Mouse (Mus musculus) adrenal gland (tissue): ENCODE data around the gene Diaph3.

Source experiments
- intact Hi-C: fragments of 180-260 bp; cut with DNase I; formaldehyde crosslinking; loops from one replicate; pipeline ENCODE4 v1.15.1; 2025
- long read RNA-seq, 2 experiments: library from polyadenylated mRNA; unstranded; transcript quantifications; one replicate each; pipeline ENCODE4 v2.0.0; 2020; ENCODE audit warnings: borderline replicate concordance in 1 of 2; ENCODE audit not compliant: insufficient replicate concordance in 1 of 2

Gene Diaph3
- long read RNA-seq, experiment 1 = 0 reads
- long read RNA-seq, experiment 2, partial matches to known transcripts = 0 of 1 reads
- long read RNA-seq, experiment 2, other reads (novel, unspliced or antisense) = 1 of 1 reads

DNA sequence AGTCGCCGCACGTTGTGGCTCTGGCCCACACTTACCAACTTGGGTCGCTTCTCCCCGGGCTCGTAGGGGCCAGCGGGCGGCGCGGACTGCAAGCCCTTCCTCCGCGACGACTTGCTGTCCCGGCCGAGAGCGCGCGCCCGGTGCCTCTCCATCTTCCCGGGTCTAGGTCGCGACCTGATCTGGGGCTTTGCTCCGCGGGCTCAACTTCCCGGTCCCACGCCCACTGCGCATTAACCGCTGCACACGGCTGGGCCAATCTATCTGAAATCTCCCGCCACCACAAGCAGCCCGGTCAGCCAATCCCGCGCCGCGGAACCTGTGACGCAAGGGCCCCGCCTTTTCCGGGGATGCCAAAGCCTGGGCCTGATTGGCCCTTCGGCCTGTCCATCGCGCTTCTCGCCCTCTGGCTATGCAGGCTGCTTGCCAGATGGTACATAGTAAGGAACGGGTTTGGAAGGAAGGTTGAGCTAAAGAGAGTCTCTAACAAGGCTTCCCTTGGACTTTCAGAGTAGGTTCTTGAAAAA is at the start of gene Diaph3:
Gene Diaph3, minus strand, starts transcription at position 273 of the 524 bp plus-strand sequence.
- intact Hi-C loops = no loop called here

DNA sequence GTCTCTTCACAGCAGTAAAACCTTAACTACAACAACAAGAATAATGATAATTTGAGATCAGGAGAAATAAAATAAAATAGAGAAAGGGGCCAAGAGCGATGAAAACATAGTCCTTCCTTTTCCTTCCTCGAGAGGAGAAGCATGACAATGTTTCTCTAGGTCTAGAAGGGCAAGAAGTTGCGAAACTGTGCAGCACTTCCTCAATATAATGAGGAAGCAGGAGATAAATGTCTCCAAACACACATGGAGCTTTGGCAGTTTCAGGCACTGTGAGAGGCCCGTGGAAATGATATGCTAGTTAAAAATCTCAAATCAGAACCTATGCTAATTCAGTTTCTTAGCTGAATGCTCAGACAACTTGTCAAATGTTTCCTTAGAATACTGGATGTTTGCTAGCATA is 49.6 kb upstream of the Diaph3 start:
- intact Hi-C loops = no loop called here

DNA sequence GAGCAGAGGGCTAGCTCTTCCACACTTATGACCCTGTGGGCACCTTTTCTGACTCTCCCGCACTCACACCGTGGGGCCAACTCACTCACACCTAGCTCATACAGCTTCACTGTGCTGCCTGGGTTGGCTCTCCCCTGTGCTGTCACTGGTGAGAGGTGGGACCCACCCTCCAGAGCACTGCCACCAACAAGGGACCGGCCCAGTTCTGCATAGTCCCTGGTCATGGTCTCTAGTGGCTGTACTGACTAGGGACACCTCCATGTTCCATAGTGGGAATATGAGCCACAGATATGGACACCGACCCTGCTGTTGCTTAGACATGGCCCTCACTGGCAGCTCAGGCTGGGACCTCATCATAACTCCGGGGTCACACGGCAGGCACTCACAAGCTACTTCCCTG is 30.5 kb upstream of the Diaph3 start:
- intact Hi-C loops = no loop called here

DNA sequence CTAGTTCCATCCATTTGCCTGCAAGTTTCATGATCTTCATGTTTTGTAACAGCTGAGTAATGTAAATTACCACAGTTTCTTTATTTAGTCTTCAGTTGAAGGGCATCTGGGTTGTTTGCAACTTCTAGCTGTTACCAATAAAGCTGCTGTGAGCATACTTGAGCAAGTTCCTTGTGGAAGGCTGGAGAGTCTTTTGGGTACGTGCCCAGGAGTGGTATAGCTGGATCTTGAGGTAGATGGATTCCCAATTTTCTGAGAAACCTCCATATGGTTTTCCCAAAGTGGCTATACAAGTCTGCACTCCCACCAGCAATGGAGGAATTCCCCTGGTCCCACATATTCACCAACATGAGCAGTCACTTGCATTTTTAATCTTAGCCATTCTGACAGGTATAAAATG is 28.1 kb upstream of the Diaph3 start:
- intact Hi-C loops = no loop called here

DNA sequence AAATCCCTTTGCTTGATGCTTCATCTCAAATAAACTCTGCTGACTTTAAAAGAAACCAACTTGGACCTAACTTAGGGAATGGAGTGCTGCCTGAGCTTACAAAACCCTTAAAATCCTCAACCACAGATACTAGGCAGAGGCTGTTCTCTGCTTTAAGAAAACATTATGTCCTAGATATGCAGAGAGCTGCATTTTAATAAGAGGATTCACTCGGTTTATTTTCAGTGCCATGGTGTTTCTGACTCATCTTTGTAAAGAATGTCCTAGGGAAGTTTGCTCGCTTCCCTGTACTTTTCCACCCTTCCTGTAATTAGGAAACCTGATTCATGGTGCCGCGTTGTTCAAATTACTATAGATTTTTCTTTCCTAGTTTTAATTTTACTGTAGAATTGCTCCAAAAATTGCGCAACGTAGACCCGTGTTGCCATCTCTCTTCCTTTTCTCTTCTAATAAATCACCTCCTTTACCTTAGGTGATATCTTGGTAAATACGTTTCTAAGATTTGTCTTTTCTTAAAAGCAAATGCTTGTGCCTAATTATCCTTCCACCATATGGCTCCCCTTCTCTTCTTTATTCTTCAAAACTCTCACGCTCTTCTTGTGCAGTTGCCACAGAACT is 14.7 kb upstream of the Diaph3 start:
- intact Hi-C loops = no loop called here

DNA sequence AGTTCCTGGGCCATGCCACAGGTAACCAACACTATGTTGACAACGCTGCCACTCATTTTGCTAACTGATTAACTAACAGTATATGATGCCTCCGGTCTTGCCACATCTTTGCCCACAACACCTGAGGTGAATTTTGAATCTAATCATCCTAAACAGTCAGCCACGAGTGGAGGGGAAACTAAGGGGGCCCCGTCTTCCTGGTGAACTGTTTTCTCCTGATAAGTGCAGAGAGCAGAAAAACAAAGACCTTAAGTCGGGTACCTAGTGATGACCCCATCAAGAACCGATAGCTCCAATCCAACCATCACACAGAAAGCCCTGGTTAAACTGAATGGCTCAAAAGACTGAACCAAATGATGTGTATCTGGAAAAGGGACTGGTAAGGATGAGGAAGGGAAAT is 8.6 kb upstream of the Diaph3 start:
- intact Hi-C loops = no loop called here

DNA sequence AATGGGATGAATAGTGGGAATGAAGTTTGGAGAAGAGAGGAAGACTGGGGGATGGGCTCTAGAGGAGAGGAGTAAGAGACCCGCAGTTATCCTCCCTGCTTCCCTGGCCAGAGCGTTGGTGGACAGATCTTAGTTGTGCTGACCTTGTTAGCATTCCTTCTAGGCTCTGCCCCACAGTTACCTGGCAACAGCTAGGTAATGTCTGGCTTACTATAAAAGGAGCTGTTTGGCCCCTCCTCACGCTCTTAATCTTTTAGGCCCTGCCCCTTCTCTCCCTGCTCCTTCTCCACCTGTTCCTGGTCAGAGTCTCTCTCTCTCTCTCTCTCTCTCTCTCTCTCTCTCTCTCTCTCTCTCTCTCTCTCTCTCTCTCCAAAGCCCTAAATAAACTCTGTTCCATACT is 5.7 kb upstream of the Diaph3 start:
- intact Hi-C loops = no loop called here

DNA sequence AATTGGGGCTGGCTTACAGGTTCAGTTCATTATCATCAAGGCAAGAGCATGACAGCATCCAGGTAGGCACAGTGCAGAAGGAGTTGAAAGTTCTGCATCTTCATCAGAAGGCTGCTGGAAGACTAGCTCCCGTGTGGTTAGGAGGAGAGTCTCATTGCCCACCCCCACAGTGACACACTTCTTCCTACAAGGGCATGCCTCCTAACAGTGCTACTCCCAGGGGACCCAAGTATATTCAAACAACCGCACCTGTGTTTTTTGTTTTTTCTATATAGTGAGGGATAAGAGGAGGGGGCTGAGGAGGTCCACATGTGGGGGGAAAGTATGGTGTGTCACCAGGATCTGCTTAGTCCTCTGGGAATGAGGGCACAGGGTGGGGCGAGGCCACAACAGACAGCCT is 4.3 kb upstream of the Diaph3 start:
- intact Hi-C loops = no loop called here

DNA sequence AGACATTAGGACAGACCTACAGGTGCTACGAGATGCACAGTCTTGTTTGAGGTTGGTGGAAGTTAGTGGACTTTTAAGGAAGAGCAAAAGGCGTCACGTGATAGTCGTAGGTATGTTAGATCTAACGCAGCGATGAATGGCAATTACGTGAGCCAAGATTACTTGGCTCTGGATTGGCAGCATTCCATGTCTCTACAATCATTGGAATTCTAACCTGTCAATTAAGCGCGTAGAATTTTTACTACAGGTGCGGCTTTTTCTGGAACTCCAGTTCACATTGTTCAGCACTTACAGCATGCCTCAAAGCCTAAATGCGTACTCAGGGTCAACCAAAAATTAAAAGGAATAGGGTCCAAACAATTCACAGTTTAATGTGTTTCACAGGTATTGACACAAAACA is 742 bp upstream of the Diaph3 start:
- intact Hi-C loops = no loop called here

DNA sequence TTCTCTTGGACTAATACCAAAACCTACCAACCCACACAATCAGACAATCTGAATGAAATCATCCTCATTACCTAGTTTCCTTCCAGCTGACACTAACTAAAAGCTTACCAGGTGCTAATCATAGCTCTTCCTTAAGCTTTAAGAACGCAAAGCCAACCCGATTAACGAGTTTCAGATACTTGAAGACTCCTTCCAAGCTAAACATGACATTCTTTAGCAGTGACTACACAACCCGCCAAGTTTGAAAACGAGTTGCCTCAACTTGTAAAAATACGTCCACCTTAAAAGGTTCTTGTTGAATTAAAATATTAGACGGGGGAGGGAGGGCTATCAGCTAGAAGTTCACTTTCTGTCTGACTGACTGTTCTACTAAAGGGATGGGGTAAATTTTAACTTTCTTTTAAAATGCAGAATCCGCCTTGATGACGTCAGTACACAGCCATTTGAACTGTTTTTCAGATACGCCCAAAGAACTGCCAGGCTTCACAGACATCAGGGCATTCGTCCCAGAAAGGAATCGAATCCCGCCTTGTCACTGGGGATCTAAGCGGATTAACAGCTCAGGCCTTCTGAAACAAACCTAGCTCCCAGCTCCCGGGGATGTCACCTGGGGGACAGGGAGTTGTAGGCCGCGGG is 590 bp downstream of the Diaph3 start:
- intact Hi-C loops = no loop called here

DNA sequence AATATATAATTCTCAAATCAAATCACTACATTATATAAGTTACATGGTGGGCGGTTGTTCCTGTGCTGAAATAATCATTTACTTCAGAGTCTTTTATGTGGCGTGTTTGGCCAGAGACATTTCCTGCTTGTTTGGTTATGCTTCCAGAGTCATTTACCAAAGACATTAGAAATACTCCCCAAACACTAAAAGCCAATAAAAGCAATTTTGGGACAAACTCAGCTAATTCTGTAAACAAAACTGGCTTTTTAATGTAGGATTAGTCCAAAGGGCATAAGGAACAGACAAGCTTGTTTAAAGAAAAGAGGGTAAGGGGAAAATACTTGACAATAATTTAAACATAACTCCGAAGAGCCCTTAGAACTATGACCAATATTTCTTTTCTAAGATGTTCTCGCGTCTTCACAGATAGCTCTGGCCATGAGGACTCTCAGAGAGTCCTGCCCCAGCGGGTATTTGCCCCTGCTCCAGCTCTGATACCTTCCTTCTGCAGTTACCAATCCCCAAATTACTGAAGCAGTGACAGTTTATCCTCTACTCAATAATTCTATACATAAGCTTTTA is 14.9 kb downstream of the Diaph3 start:
- intact Hi-C loops = no loop called here

DNA sequence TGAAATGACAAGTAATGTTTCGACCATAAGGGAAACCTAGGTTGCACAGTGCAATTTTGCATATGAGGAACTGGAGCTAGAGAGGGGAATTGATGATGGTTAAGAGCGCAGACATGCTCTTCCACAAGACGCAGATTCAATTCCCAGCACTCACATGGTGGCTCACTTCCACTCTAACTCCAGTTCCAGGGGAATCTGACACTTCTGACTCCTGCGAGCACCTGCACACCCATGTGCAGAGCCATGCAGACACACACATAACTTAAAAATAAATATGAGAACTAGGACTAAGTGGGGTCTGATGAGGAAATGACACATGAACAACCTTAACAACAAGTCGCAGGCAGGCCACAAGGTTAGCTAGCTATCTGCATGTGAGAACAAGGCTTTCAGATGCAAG is 15.5 kb downstream of the Diaph3 start:
- intact Hi-C loops = no loop called here

DNA sequence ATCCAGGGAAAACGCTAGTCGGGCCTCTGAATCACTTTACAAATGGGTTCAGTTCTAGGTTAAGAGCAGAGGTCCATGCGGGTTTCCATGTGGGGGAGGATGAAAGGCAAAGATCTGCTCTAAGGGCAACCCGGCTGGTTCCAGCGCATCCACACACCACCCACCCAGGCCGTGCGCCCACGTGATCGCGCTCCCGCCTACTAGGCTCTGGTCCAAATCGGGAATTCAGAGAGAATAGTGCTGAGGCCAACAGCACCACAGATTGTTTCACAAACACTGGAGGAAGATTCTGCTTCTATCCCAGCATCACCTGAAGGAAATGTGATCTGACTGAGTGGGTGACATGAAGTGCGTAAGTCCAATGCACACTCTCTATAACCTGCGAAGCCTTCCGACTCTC is 17.9 kb downstream of the Diaph3 start:
- intact Hi-C loops = no loop called here

DNA sequence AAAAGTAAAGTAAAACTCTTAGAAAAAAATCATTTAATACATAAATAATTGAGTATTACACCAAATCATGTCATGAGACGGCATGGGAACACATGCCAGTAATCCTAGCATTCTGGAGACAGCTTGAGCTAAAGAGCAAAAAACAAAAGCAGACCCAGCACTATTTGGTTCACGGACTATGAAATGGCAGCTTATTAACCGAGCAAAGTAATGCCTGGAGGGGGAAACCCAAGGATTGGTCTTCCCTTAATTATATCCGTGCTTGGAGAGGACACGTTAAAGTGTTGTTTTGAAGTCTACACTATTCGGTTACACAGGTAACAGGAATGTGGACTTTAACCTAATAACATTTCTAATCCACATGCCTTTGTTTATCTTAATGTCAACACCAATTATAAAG is 19.2 kb downstream of the Diaph3 start:
- intact Hi-C loops = no loop called here

DNA sequence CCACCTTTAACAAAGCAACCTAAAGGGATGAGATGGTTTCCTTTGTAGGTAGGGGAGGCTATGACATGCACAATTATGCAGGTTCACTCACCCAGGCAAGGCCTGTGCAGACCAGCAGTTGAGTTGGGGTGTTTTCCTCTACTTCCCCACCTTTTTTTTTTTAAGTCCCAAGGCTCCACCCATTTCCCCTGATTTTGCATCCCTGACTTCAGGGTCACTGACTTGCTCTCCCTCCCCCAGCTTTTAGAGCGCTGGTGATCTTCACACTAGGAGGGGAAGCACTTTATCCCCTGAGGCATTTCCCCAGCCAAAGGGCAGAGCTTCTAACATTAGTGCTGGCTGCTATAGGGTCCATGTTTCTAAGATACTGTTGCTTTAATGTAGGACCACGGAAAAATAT is 30.4 kb downstream of the Diaph3 start:
- intact Hi-C loops = no loop called here

DNA sequence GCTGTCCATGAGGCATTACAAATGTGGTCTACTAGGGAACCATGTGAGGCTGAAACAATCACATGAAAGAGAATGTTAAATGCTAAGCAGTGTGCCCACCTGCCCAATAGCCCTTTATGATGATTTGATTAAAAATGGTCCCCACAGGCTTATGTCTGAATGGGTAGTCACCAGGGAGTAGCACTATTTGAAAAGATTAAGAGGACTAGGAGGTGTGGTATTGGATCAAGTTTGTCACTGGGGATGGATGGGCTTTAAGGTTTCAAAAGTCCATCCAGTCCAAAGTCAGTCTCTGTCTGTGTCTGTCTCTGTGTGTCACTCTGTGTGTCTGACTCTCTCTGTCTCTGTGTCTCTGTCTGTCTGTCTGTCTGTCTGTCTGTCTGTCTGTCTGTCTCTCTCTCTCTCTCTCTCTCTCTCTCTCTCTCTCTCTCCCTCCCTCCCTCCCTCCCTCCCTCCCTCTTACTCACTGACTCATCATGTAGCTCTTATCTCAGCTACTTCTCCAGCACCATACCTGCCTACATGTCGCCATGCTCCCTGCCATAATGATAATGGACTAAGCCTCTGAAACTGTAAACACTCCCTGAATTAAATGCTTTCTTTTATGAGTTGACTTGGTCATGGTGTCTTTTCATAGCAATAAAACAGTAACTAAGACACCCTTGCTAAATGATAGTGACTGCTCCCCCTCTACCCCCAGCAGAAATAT is 41.5 kb downstream of the Diaph3 start:
- intact Hi-C loops = no loop called here

DNA sequence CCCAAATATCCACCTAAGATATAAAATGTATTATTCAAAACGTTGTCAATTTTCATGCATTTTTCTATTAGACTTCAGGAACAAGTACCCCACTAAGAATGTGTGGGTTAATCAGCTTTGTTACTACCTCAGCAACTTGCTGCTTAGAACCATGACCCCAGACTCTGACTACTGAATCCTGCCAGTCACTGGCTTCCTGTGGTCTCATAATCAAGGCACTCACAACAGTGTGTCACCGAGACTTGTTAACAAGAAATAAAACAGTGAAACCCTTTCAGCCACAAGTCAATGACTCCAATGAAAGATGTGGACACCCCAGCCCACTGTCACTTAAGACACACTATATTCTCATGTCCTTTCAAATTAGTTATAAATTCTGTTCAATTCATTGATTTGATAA is 42.9 kb downstream of the Diaph3 start:
- intact Hi-C loops = no loop called here

DNA sequence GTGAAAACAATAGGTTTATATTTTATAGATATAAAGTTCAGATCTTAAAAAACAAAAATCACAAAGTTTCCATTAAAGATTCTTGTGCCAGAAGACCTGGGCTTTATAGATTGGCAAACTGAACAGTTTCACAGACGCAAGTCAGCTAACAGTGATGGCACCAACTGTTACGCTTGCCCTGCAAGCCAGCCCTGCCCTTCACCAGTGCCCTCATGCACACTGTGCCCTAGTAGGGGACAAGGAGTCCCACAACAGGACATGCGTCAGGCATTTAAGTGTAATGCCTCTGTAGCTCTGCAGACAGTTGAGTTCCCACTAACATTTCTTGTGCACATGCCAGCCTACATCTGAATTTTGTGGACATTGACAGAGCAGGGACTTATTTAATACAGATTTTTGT is 49.5 kb downstream of the Diaph3 start:
- intact Hi-C loops = no loop called here

DNA sequence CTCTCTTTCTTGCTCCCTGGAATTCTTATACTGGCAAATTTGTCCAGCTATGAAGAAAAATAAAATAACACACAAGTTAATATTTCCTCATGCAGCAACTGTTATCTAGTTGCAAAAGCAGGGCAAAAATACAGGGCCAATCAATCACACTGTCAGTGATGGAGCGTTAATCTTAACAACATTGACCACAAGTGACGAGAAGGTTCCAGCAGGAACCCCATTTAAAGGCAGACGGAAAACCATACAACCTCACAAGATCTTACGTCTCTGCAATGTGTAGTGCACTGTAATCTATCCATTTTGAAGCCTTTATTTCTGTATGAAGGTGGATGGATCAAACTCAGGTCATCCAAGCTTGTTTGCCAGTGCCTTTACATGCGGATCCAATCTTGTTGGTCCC is 49.9 kb downstream of the Diaph3 start:
- intact Hi-C loops = no loop called here

DNA sequence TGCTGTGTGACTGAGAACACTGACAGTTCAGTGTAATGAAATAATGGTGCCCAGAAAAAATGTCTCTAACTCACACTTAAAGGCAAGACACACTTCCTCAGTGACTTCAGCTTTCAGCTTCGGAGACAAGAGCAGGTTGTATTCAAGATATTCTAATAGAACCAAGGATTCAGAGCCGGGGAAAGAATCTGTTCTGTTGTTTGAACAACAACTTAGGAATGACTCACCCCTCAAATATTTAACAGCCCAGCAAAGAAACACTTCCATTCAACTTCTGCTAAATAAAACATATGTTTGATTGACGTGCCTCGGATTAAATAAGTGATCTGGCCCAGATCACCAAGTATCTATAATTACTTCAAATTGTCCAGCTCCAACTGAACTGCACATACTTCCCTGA is 52.1 kb downstream of the Diaph3 start:
- intact Hi-C loops = no loop called here

DNA sequence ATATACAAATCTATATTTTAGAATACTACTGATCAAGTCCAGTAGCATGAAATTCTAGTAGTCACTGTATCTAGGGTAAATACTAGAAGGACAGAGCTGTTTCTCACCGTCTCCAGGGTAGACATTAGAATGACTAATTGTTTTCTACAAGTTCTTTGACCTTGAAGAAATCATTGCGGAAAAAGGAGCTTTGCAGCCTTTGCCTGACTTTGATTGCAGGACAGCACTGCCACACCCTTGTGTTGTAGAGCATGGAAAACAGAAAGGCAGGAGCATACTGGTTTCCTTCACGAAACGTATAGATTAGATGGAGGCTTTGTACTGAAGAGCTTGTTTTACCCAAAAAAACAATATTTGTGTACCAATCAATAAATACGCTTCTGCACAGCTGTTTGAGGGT is 52.6 kb downstream of the Diaph3 start:
- intact Hi-C loops = no loop called here

DNA sequence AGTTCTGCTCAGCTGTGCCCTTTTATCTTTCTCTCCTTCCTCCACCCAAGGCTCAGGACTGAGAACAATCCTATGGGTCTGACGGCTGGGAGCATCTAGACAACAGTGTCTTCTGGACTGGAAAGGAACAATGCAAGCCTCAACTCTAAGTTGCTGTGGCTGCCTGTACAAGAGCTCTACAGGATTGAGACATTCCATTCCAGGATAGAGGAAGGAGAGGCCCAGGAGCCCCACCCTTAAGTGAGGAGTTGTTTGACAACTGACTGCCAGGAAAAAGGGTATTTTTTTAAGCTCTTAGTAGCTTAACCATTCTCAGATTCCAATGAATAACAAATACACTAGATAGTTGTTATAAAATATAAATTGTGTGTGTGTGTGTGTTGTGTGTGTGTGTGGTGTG is 53.0 kb downstream of the Diaph3 start:
- intact Hi-C loops = no loop called here
